Mouse (Mus musculus) hematopoietic stem cell, adult 5-6 weeks (primary cell): ENCODE results near the gene Marcksl1. TPM values are rescaled to one million over a fixed set of nuclear protein-coding genes. Genes with fewer than 3 reads are reported as not detected.

Experiments
- ATAC-seq, 2 experiments: fragments of 125-278 bp in 1 of 2; replicated peaks in 1 of 2; 2 replicates each; pipeline ENCODE4 v1.8.0; 2016 to 2017; ENCODE audit warnings: inconsistent platforms in 2 of 2, mild to moderate bottlenecking in 2 of 2, moderate number of reproducible peaks in 2 of 2, low read depth in 1 of 2, moderate TSS enrichment in 1 of 2; ENCODE audit not compliant: low FRiP score in 2 of 2, poor library complexity in 2 of 2, severe bottlenecking in 2 of 2, insufficient read depth in 1 of 2, low TSS enrichment in 1 of 2
- total RNA-seq: library from RNA; stranded (forward); fragments of 172-1452, 232-1000 nt; gene quantifications from 2 replicates; pipeline ENCODE4 v1.2.3, GENCODE M21; 2017

Gene Marcksl1
- 159 and 228 TPM in 2 replicates for total RNA-seq

GRCm38 (mm10) chr4:129513086-129513767, at the start of gene Marcksl1:
TSS of gene Marcksl1 (plus strand) at chr4:129513581.
- peak; percentile 75 for ATAC-seq

- ATAC-seq, result no peak
Measured at GRCm38 (mm10) chr4:129464286-129464815, 49.0 kb upstream of the Marcksl1 start.

DNA sequence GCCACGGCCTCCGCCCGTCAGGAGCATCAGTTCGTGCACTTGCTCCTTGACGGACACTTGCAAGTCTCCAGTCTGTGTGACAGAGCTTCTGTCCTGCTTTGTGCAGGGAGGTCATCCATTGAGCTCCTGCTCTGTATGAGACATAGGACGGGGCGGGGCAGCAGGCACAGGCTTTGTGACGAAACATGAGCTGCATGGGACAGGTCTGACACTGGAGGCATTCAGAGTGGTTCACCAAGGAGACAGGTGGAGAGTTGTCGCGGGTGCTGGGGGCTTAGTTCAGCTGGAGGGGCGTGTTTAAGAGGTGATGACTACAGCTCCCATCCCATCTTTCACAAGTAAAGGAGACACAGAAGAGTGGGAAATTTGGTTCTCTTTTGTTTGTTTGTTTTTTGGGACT, 37.3 kb upstream of the Marcksl1 start:
- ATAC-seq, result no peak

DNA sequence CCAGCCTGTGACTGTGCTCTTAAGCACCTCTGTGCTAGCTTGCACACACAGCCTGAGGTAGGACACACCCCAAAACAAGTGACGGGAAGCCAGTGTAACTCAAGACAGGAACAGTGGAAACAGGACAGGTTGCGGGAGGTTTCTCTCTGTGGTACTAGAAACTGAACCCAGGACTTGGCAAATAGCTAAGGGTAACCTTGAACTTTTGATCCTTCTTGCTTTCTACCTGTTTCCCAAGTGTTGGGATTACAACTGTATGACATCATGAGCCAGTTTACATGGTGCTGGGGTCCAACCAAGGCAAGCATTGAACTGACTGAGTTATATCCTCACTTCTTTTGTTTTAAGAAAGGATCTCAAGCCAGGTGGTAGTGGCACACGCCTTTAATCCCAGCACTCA, 33.5 kb upstream of the Marcksl1 start:
- ATAC-seq, result no peak

GRCm38 (mm10) chr4:129481090-129481489, 32.3 kb upstream of the Marcksl1 start:
- ATAC-seq, result no peak

GRCm38 (mm10) chr4:129490972-129491880, 22.2 kb upstream of the Marcksl1 start, which contains the start of the genes Tssk3 and Fam229a:
TSS of gene Tssk3 (minus strand) at chr4:129491022.
TSS of gene Fam229a (plus strand) at chr4:129491190.
- ATAC-seq, result 0 out of 4 replicates have a peak, but pooled peaks of 1 of the 2 experiments have one; percentile 30

DNA sequence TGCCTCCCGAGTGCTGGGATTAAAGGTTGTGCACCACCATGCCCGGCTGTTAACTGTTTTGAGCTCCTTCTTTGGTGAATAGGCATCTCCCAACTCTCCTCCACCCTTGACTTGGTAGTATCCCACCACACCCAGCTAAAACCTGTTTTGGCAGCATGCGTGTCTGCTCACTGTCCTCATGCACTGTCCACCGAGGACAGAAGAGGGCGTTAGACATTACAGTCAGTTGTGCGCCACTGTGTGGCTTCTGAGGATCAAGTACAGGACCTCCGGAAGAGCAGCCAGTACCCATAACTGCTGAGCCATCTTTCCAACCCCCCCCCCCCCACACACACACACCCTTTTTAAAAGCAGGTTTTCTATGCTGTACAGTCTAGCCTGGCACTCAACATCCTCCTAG, 18.7 kb upstream of the Marcksl1 start:
- no peak for ATAC-seq

- ATAC-seq, result peak; percentile 13 to 24; a peak in 3 of 4 replicates
Measured at GRCm38 (mm10) chr4:129495672-129496562, 17.5 kb upstream of the Marcksl1 start.

GRCm38 (mm10) chr4:129496631-129497030, 16.8 kb upstream of the Marcksl1 start:
- peak; percentile 61 to 67 for ATAC-seq

- ATAC-seq, result no peak
Measured at GRCm38 (mm10) chr4:129498941-129499340, 14.4 kb upstream of the Marcksl1 start.

DNA sequence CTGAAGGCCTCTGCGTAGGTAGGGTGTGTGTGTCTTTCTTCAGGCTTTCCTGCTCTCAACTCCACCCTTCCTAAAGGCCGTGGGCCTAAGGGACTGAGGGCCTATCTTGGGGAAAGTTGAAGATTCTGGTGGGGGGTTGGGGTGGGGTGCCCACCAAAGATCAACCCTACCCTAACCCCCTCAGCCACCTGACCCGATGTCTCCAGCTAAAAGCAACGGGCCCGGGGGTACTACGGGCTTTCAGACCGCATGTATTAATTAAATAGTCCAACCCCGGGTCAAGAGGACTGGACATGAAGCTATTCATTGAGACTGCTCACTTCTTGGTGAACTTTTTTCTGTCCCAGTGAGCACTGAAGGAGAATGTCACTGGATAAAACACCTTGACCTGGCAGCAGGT, 13.4 kb upstream of the Marcksl1 start:
- ATAC-seq, result no peak

- peak; percentile 60 to 62 for ATAC-seq
Measured at GRCm38 (mm10) chr4:129500607-129501566, 12.5 kb upstream of the Marcksl1 start.

- ATAC-seq, result no peak
Measured at GRCm38 (mm10) chr4:129502327-129502888, 11.0 kb upstream of the Marcksl1 start.

GRCm38 (mm10) chr4:129502901-129503444, 10.4 kb upstream of the Marcksl1 start:
- ATAC-seq, result no peak

GRCm38 (mm10) chr4:129505511-129505910, 7.9 kb upstream of the Marcksl1 start:
- ATAC-seq, result no peak
